Mouse (Mus musculus): ENCODE data around the gene Hrh2.

DNA sequence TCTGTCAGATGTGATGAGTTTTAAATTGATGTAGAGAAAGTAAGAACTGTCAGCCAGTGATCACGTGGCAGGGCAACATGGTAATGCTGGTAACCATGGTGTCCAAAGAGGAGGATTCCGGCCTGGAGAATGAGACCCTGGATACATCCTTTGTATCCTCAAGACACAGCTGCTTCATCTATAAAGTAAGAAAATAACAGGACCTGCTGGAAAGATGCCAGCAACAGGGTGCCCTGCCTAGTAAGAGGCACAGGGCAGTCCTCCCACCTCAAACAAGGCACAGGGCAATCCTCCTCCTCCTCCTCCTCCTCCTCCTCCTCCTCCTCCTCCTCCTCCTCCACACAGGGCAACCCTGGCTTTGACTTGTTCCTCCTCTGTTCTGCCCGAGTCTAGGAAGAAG lies 77.2 kb downstream of the Hrh2 start:
- TF ChIP-seq CTCF (conservative IDR thresholded peaks at IDR 0.05; ENCODE audit: low read length) (no peak), NANOG (IDR thresholded peaks at IDR 0.05; ENCODE audit: borderline replicate concordance, low read length) (no peak)
